Mouse (Mus musculus): ENCODE data around the gene Kif1a. TPM values are rescaled to one million over a fixed set of nuclear protein-coding genes. Genes with fewer than 3 reads are reported as not detected.

Gene Kif1a
- total RNA-seq, 2 experiments from 2014 or later: 609 to 644 TPM

- Histone ChIP-seq H3K27ac (peak overlapping the region; percentile 79; the same call in 1 of the 2 replicates), H3K4me3 (no peak overlapping the region)
- no peak for DNase-seq (ENCODE audit: low spot score in 2 of 2)
- no peak for TF ChIP-seq CTCF (conservative IDR thresholded peaks at IDR 0.05)
Measured at GRCm38 (mm10) chr1:93082121-93082520, 19.6 kb downstream of the Kif1a start.

GRCm38 (mm10) chr1:93080930-93081589, 20.7 kb downstream of the Kif1a start:
- no peak overlapping the region for H3K4me3 ChIP-seq
- peak overlapping the region; percentile 69; the same call in 1 of the 2 replicates for H3K27ac ChIP-seq
- peak; percentile 76 for DNase-seq (ENCODE audit: low spot score in 2 of 2)
- peak; percentile 97 for TF ChIP-seq CTCF (conservative IDR thresholded peaks at IDR 0.05)

- DNase-seq (ENCODE audit: low spot score in 2 of 2): peak; percentile 53 to 80
- Histone ChIP-seq H3K27ac (peak overlapping the region; percentile 66), H3K4me3 (no peak overlapping the region)
- no peak for TF ChIP-seq CTCF (conservative IDR thresholded peaks at IDR 0.05)
Measured at GRCm38 (mm10) chr1:93079602-93080001, 22.1 kb downstream of the Kif1a start.

- DNase-seq (ENCODE audit: low spot score in 2 of 2): no peak
- Histone ChIP-seq H3K4me3 (no peak overlapping the region), H3K27ac (peak overlapping the region; percentile 40; the same call in 1 of the 2 replicates)
- TF ChIP-seq CTCF (conservative IDR thresholded peaks at IDR 0.05): peak; percentile 57
Measured at GRCm38 (mm10) chr1:93072279-93072865, 29.4 kb downstream of the Kif1a start.

- DNase-seq (ENCODE audit: low spot score in 2 of 2): peak in 1 of 2 experiments; percentile 35
- Histone ChIP-seq H3K4me3 (no peak overlapping the region), H3K27ac (peak overlapping the region; percentile 40; the same call in 1 of the 2 replicates)
- TF ChIP-seq CTCF (conservative IDR thresholded peaks at IDR 0.05): no peak
Measured at GRCm38 (mm10) chr1:93071487-93071971, 30.2 kb downstream of the Kif1a start.

- Histone ChIP-seq H3K4me3 (no peak overlapping the region), H3K27ac (no peak overlapping the region)
- TF ChIP-seq CTCF (conservative IDR thresholded peaks at IDR 0.05): no peak
- DNase-seq (ENCODE audit: low spot score in 2 of 2): no peak
Measured at GRCm38 (mm10) chr1:93070881-93071280, 30.9 kb downstream of the Kif1a start.

- no peak for DNase-seq (ENCODE audit: low spot score in 2 of 2)
- Histone ChIP-seq H3K27ac (no peak overlapping the region), H3K4me3 (no peak overlapping the region)
- no peak for TF ChIP-seq CTCF (conservative IDR thresholded peaks at IDR 0.05)
Measured at GRCm38 (mm10) chr1:93068553-93068952, 33.2 kb downstream of the Kif1a start.

GRCm38 (mm10) chr1:93065654-93066053, 36.1 kb downstream of the Kif1a start:
- Histone ChIP-seq H3K27ac (peak overlapping the region; percentile 46; the same call in 1 of the 2 replicates), H3K4me3 (no peak overlapping the region)
- DNase-seq (ENCODE audit: low spot score in 2 of 2): no peak
- TF ChIP-seq CTCF (conservative IDR thresholded peaks at IDR 0.05): no peak

- Histone ChIP-seq H3K27ac (no peak overlapping the region), H3K4me3 (no peak overlapping the region)
- DNase-seq (ENCODE audit: low spot score in 2 of 2): peak; percentile 47 to 50
- no peak for TF ChIP-seq CTCF (conservative IDR thresholded peaks at IDR 0.05)
Measured at GRCm38 (mm10) chr1:93063694-93064093, 38.1 kb downstream of the Kif1a start.

GRCm38 (mm10) chr1:93051124-93051833, 50.5 kb downstream of the Kif1a start:
- Histone ChIP-seq H3K27ac (no peak overlapping the region), H3K4me3 (no peak overlapping the region)
- no peak for TF ChIP-seq CTCF (conservative IDR thresholded peaks at IDR 0.05)
- DNase-seq (ENCODE audit: low spot score in 2 of 2): no peak

- H3K4me3 ChIP-seq: no peak overlapping the region
- no peak overlapping the region for H3K27ac ChIP-seq
- TF ChIP-seq CTCF (conservative IDR thresholded peaks at IDR 0.05): no peak
- no peak for DNase-seq (ENCODE audit: low spot score in 2 of 2)
Measured at GRCm38 (mm10) chr1:93050071-93050470, 51.7 kb downstream of the Kif1a start.

- no peak for DNase-seq (ENCODE audit: low spot score in 2 of 2)
- TF ChIP-seq CTCF (conservative IDR thresholded peaks at IDR 0.05): no peak
- Histone ChIP-seq H3K4me3 (no peak overlapping the region), H3K27ac (no peak overlapping the region)
Measured at GRCm38 (mm10) chr1:93046153-93046789, 55.5 kb downstream of the Kif1a start.

- no peak for TF ChIP-seq CTCF (conservative IDR thresholded peaks at IDR 0.05)
- H3K4me3 ChIP-seq: no peak overlapping the region
- H3K27ac ChIP-seq: no peak overlapping the region
- DNase-seq (ENCODE audit: low spot score in 2 of 2): no peak
Measured at GRCm38 (mm10) chr1:93035981-93036380, 65.8 kb downstream of the Kif1a start.
